Mouse (Mus musculus) myocyte (in vitro differentiated cells): ENCODE data around the gene Camkk1.

Experiments used
- CEBPB ChIP-seq: IDR thresholded peaks from 2 replicates; pipeline ENCODE4 v1.6.1; 2011; ENCODE audit warnings: mild to moderate bottlenecking, moderate library complexity; ENCODE audit not compliant: poor library complexity, insufficient read depth, severe bottlenecking
- E2F4 ChIP-seq: IDR thresholded peaks from one replicate; pipeline ENCODE4 v1.6.1; 2011; ENCODE audit warnings: mild to moderate bottlenecking, control low read depth, moderate library complexity; ENCODE audit not compliant: insufficient read depth
- MAX ChIP-seq: IDR thresholded peaks from one replicate; pipeline ENCODE4 v1.6.1; 2011; ENCODE audit warnings: low read depth, mild to moderate bottlenecking, control low read depth
- MYOD1 ChIP-seq, 3 experiments: IDR thresholded peaks; one replicate each; pipeline ENCODE4 v1.6.1; 2011; ENCODE audit warnings: control low read depth in 2 of 3, low read depth in 2 of 3, mild to moderate bottlenecking in 2 of 3, moderate library complexity in 1 of 3; ENCODE audit not compliant: insufficient read length in 2 of 3, control insufficient read depth in 1 of 3
- MYOG ChIP-seq, 3 experiments: IDR thresholded peaks; one replicate each; pipeline ENCODE4 v1.6.1; 2011; ENCODE audit warnings: control low read depth in 2 of 3, low read depth in 2 of 3, mild to moderate bottlenecking in 2 of 3; ENCODE audit not compliant: insufficient read length in 2 of 3, control insufficient read depth in 1 of 3, insufficient read depth in 1 of 3
- POLR2A ChIP-seq: IDR thresholded peaks from one replicate; pipeline ENCODE4 v1.6.1; 2011; ENCODE audit warnings: low read depth, mild to moderate bottlenecking, control low read depth, moderate library complexity; ENCODE audit not compliant: insufficient read length
- POLR2AphosphoS2 ChIP-seq: IDR thresholded peaks from one replicate; pipeline ENCODE4 v1.6.1; 2011; ENCODE audit warnings: low read depth, control low read depth; ENCODE audit not compliant: insufficient read length
- SRF ChIP-seq: IDR thresholded peaks from one replicate; pipeline ENCODE4 v1.6.1; 2011; ENCODE audit warnings: low read depth; ENCODE audit not compliant: control insufficient read depth, insufficient read length

GRCm38 (mm10) chr11:73071839-73072238, 53.0 kb downstream of the Camkk1 start:
- TF ChIP-seq CEBPB (no peak), E2F4 (no peak), POLR2A (no peak), SRF (no peak), MAX (no peak), POLR2AphosphoS2 (no peak), MYOD1 (IDR thresholded peaks at IDR 0.05; ENCODE audit: control insufficient read depth in 1 of 3, insufficient read length in 2 of 3, low read depth in 2 of 3) (no peak), MYOG (IDR thresholded peaks at IDR 0.05; ENCODE audit: control insufficient read depth in 1 of 3, insufficient read depth in 1 of 3, insufficient read length in 2 of 3, low read depth in 2 of 3) (no peak)
